Mouse (Mus musculus) heart, embryonic 13.5 days (tissue): ENCODE results near the gene Ttc8. TPM values are rescaled to one million over a fixed set of nuclear protein-coding genes. Genes with fewer than 3 reads are reported as not detected.
"Not testable (repeated sequence)": the region's sequence is repeated elsewhere in the genome, so short reads cannot be mapped to it uniquely, and the experiment has no call there.

Experiments
- ATAC-seq: fragments of 200-750 bp; cut with Nextera tagmentation; 2 replicates; pipeline ENCODE4 v1.8.0; 2017; ENCODE audit warnings: moderate TSS enrichment; ENCODE audit not compliant: insufficient number of reproducible peaks, low FRiP score, low TSS enrichment; ENCODE audit errors: extremely low read depth
- H3K27ac ChIP-seq: fragments of 300-500 bp; sonication (generic); replicated peaks from 2 replicates; pipeline ENCODE4 v1.5.1; 2015; ENCODE audit warnings: moderate library complexity, mild to moderate bottlenecking, inconsistent platforms
- H3K27me3 ChIP-seq: fragments of 300-500 bp; sonication (generic); replicated peaks from 2 replicates; pipeline ENCODE4 v1.6.1; 2015; ENCODE audit warnings: mild to moderate bottlenecking, inconsistent platforms
- H3K36me3 ChIP-seq: fragments of 300-500 bp; sonication (generic); 2 replicates; pipeline ENCODE4 v1.6.1; 2015; ENCODE audit warnings: mild to moderate bottlenecking, inconsistent platforms
- H3K4me1 ChIP-seq: fragments of 300-500 bp; sonication (generic); 2 replicates; pipeline ENCODE4 v1.6.1; 2015; ENCODE audit warnings: inconsistent platforms
- H3K4me2 ChIP-seq: fragments of 300-500 bp; sonication (generic); 2 replicates; pipeline ENCODE4 v1.6.1; 2015; ENCODE audit warnings: inconsistent platforms, mild to moderate bottlenecking, moderate library complexity
- H3K4me3 ChIP-seq: fragments of 300-500 bp; sonication (generic); 2 replicates; pipeline ENCODE4 v1.5.1; 2015; ENCODE audit warnings: moderate library complexity, mild to moderate bottlenecking, inconsistent platforms
- H3K9ac ChIP-seq: fragments of 300-500 bp; sonication (generic); 2 replicates; pipeline ENCODE4 v1.6.1; 2015; ENCODE audit warnings: inconsistent platforms, mild to moderate bottlenecking, moderate library complexity
- H3K9me3 ChIP-seq: fragments of 300-500 bp; sonication (generic); 2 replicates; pipeline ENCODE4 v1.6.1; 2016; ENCODE audit warnings: inconsistent platforms
- WGBS: fragments of 180-500 bp; shearing (Covaris S2); methylation state at CpG from one replicate; pipeline ENCODE4 v1.1.7; 2015; ENCODE audit warnings: mixed read lengths; 5-methylcytosine and 5-hydroxymethylcytosine counted together
- polyA plus RNA-seq: library from polyadenylated mRNA; unstranded; fragments of >200 nt; fragmentation: Nextera tagmentation; extraction: Ambion mirVana; gene quantifications from 2 replicates; pipeline ENCODE4 v1.2.1, GENCODE M21; 2015

Ttc8 gene
- polyA plus RNA-seq, 1 experiment from 2014 or later = 14.4 TPM

DNA sequence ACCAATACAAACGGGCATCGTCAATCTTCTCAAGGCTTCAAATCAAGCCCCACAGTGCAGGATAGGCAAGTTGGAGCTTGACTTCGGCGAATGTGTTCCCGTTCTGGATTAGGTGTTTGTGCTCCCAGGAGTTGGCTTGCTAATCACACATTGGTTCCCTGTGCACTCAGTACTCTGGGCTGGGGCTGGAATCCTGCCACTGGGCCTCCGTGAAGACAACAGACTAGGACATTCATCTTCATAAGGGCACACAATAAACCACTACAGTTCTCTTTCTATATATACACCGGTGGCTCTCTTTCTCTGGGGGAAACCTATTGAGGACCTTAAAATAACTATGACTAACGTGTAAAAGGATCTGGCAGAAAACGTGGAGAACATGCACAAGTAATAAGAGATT is 10.3 kb upstream of the Ttc8 start:
- Histone ChIP-seq H3K27me3 (no peaks in the 10 kb centered on the region), H3K4me1 (peaks cover 16% of the 10 kb centered on the region), H3K27ac (peak overlapping the region; percentile 77), H3K9ac (no peak overlapping the region), H3K36me3 (no peaks in the 10 kb centered on the region), H3K4me3 (no peak overlapping the region), H3K4me2 (peak overlapping the region; percentile 29; the same call in 1 of the 2 replicates), H3K9me3 (no peaks in the 10 kb centered on the region)
- ATAC-seq = no peak
- 42% methylated on average over 9 of the region's 9 CpGs for WGBS

DNA sequence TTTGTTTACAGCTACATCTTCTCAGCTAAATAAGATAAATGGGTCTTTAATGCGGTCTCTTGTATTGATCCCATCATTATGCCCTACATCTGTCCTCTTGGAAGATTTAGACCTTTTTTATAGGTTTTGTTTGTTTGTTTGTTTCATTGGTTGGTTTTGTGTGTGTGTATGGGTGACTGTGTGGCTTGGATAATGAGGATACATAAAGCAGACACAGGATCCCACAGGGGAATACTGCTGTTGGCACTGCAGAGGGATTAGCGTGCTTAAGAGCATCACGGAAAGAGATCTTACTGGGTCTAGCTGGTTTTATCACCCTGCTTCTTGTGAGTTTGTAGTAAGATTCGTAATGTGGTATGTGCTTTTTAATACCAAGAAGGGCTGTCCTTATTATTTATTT is 10.8 kb downstream of the Ttc8 start:
- no peak for ATAC-seq
- no peaks in the 10 kb centered on the region for H3K9me3 ChIP-seq
- no peak overlapping the region for H3K4me2 ChIP-seq
- H3K27me3 ChIP-seq = no peaks in the 10 kb centered on the region
- no peak overlapping the region for H3K27ac ChIP-seq
- no peak overlapping the region for H3K9ac ChIP-seq
- H3K4me1 ChIP-seq = no peaks in the 10 kb centered on the region
- H3K36me3 ChIP-seq = no peaks in the 10 kb centered on the region
- H3K4me3 ChIP-seq = no peak overlapping the region
- WGBS = 82% methylated on average over 4 of the region's 4 CpGs

DNA sequence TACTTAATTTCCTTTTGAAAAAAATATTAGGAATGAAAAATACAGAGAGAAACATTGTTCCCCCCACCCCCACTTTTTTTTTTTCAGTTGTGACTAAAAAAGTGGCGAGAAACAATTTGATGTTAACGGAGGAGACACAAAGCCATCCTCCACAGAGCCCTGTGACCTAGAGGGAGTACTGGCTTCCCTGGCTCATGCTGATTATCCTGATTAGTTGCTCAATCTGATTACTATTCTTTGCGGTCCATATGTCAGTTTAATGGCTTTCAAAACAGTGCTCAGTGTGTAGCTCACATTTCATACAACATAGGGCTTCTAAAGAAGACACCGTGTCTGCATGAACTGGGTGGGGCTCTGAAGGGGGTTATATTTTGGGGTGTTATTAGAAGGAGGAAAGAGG is 12.1 kb downstream of the Ttc8 start:
- Histone ChIP-seq H3K27me3 (no peaks in the 10 kb centered on the region), H3K9ac (no peak overlapping the region), H3K9me3 (no peaks in the 10 kb centered on the region), H3K4me2 (no peak overlapping the region), H3K4me3 (no peak overlapping the region), H3K4me1 (no peaks in the 10 kb centered on the region), H3K36me3 (no peaks in the 10 kb centered on the region), H3K27ac (no peak overlapping the region)
- 87% methylated on average over 4 of the region's 4 CpGs for WGBS
- no peak for ATAC-seq

DNA sequence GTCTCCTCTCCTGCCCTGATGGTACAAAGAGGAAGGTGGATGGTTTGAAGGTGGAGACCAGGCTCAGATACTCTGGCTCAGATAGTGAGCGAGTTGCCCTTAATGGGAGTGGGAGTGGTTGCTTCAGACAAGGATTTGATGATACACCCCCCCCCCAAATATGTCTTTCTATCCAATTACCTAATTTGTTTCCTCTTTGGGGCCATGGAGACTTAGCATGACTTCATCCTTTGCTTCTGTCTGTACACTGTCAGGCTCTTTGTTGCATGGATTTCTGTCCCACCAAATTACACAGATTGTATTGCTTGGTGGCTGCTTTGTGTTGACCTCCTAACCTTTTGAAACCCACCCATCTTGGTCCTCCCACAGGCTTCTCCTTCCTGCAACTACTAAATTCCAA is 12.5 kb downstream of the Ttc8 start:
- no peak overlapping the region for H3K4me2 ChIP-seq
- no peaks in the 10 kb centered on the region for H3K9me3 ChIP-seq
- 100% methylated on average over 1 of the region's 1 CpGs for WGBS
- no peaks in the 10 kb centered on the region for H3K27me3 ChIP-seq
- H3K36me3 ChIP-seq = no peaks in the 10 kb centered on the region
- H3K27ac ChIP-seq = no peak overlapping the region
- ATAC-seq = no peak
- H3K9ac ChIP-seq = no peak overlapping the region
- H3K4me1 ChIP-seq = no peaks in the 10 kb centered on the region
- H3K4me3 ChIP-seq = no peak overlapping the region

DNA sequence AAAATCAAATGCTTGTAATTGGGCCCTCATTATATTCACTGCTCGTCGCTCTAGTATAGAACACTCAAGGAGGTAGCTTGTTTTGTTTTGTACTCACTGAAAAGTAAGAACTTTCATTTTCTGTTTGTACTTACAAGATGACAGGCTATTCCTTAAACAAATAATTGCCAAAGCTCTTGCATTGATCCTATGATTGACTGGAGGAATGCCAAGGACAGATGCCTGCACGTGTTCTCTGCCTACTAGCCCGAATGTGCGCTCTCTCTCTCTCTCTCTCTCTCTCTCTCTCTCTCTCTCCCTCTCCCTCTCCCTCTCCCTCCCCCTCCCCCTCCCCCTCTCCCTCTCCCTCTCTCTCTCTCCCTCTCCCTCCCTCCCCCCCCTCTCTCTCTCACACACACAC is 30.9 kb downstream of the Ttc8 start:
- H3K27me3 ChIP-seq, H3K4me3 ChIP-seq, H3K9ac ChIP-seq, H3K9me3 ChIP-seq, H3K4me1 ChIP-seq, H3K36me3 ChIP-seq, H3K27ac ChIP-seq, H3K4me2 ChIP-seq, ATAC-seq: not testable (repeated sequence)
- 73% methylated on average over 5 of the region's 5 CpGs for WGBS

DNA sequence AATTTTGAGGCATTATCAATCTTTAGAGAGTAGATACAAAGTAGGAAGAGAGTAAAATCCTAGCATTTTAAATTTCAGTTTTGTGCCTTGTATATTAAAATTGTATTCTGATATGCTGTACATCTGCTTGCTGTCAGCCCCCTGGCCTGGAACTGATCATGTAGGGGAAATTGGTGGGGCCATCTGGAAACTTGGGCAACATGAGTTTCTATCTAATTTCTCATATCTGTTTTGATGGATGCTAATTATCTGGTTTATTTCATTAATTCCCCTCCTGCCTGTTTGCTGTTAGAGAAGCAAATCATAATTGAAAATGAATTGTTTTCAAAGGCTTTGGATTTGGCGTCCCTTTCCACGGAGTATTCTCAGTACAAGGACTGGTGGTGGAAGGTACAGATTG is 36.6 kb downstream of the Ttc8 start:
- Histone ChIP-seq H3K27me3 (no peaks in the 10 kb centered on the region), H3K4me1 (no peaks in the 10 kb centered on the region), H3K27ac (no peak overlapping the region), H3K36me3 (0 out of 2 replicates have a peak, but pooled peaks cover 3% of the 10 kb centered on the region), H3K9me3 (no peaks in the 10 kb centered on the region), H3K4me2 (no peak overlapping the region), H3K9ac (no peak overlapping the region), H3K4me3 (no peak overlapping the region)
- no peak for ATAC-seq
- 88% methylated on average over 2 of the region's 2 CpGs for WGBS

DNA sequence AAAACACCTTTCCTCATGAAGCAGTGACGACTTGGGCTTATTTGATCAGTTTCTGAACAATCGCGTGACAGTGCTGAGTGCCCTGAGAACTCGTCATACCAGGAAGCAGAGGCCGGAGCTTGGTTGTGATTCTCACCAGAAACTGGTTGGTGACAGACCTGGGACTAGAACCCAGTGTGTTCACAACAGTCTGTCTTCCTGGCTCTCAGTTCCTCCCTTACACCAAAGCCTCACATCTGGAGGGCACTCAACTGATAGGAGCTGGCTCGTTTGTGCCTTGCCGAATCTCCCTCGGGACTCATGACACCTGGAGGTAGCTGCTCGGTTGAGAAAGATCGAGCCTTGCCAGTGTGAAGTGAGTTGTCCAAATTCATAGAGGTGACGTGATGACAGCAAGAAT is 37.1 kb downstream of the Ttc8 start:
- no peak overlapping the region for H3K9ac ChIP-seq
- H3K4me2 ChIP-seq = no peak overlapping the region
- H3K4me3 ChIP-seq = no peak overlapping the region
- 58% methylated on average over 11 of the region's 11 CpGs for WGBS
- no peaks in the 10 kb centered on the region for H3K4me1 ChIP-seq
- H3K9me3 ChIP-seq = no peaks in the 10 kb centered on the region
- H3K36me3 ChIP-seq = 0 out of 2 replicates have a peak, but pooled peaks cover 3% of the 10 kb centered on the region
- H3K27me3 ChIP-seq = no peaks in the 10 kb centered on the region
- no peak overlapping the region for H3K27ac ChIP-seq
- ATAC-seq = no peak

DNA sequence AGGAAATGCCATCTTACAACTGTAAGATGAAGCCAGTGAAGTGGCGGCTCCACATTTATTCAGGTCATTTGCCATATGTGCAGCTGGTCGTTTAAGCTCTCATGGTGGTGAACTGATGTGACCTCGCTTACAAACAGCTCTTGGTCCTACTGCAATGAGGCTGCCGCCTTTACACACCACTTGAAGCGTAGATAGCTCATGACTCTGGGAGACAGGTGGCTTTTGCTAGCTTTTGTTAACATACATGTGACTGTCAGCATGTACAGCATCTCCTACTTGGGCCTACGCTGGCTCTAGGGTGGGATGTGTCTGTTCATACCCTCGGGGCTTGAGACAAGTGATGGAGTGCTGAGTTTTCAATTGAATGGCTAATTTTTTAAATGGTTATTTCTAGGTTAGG is 40.6 kb downstream of the Ttc8 start:
- Histone ChIP-seq H3K4me1 (peaks cover 8% of the 10 kb centered on the region; the same call in 1 of the 2 replicates), H3K36me3 (0 out of 2 replicates have a peak, but pooled peaks cover 4% of the 10 kb centered on the region), H3K4me3 (no peak overlapping the region), H3K9me3 (peaks cover 2% of the 10 kb centered on the region; the same call in 1 of the 2 replicates), H3K4me2 (no peak overlapping the region), H3K27me3 (no peaks in the 10 kb centered on the region), H3K27ac (no peak overlapping the region), H3K9ac (no peak overlapping the region)
- 71% methylated on average over 7 of the region's 7 CpGs for WGBS
- no peak for ATAC-seq

DNA sequence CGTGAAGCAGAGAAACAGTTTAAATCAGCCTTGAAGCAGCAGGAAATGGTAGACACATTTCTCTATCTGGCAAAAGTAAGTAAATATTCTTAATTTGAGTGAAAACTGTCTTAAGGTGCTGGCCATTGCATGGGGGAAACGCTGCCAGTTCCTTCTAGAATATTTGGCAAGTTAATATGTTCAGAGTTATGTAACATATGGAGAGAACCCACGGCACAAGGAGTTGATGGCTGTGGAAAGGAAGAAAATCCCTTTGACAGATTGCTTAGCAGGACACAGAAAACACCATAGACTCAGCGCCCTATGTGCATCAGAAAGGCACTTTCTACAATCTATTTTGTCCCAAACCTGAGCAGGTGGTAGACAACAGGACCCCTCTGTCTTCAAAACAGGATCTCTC is 41.0 kb downstream of the Ttc8 start:
- Histone ChIP-seq H3K36me3 (0 out of 2 replicates have a peak, but pooled peaks cover 4% of the 10 kb centered on the region), H3K9me3 (peaks cover 4% of the 10 kb centered on the region; the same call in 1 of the 2 replicates), H3K4me1 (peaks cover 8% of the 10 kb centered on the region; the same call in 1 of the 2 replicates), H3K4me3 (no peak overlapping the region), H3K27me3 (no peaks in the 10 kb centered on the region), H3K27ac (no peak overlapping the region), H3K9ac (no peak overlapping the region), H3K4me2 (no peak overlapping the region)
- ATAC-seq = no peak
- 81% methylated on average over 4 of the region's 4 CpGs for WGBS

DNA sequence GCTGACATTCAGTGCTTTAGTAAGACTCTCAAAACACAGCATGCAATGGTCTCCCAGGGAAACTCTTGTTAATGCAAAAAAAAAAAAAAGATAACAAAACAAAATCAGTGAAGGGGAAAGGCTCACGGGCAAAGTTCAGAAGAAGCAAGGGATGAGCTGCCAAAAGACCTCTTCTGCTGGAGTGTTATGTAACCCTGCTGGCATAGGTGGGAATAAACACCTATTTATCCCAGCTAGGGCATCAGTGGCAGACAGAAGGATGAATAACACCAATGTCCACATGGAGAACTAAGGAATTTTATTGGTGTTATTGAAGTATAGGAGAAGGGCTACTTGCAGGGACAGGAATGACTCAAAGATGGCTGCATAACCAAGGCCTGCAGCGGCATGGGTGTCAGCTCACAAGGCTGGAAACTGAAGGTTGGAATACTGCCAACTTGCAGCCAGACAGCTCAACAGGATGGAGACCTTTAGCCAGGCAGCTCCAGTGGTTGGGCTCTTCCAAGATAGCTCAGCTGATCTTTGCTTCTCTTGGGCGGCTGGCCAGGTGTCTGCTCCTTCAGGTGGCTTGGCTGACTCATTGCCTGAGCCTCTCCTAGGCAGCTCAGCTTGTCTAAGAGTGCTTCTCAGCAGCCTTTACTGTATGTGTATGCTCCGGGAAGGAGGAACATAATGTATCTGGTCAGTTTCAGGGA is 45.2 kb downstream of the Ttc8 start:
- WGBS = 50% methylated on average over 4 of the region's 4 CpGs
- no peak for ATAC-seq
- H3K27ac ChIP-seq = 0 out of 2 replicates have a peak overlapping the region, but pooled peaks have one; percentile 39

DNA sequence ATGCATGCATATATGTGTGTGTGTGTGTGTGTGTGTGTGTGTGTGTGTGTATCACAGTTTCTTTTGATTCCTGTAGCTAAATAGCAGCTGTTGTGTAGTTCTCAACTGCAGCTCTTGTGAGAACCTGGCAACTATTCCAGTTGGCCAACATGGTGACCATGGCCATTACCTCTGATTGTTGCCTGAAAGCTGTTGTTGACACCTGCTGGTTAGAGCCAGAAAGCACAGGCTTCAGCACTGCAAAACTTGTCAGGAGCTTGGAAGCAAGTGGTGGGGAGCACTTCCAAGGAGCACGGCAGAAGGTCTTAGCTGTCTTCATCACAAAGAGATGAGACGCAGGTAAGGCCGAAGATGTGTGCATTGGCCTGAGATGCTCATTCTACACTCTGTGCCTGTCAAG is 51.9 kb downstream of the Ttc8 start:
- WGBS = 91% methylated on average over 3 of the region's 3 CpGs
- Histone ChIP-seq H3K9ac (no peak overlapping the region), H3K4me1 (0 out of 2 replicates have a peak, but pooled peaks cover 2% of the 10 kb centered on the region), H3K9me3 (peaks cover 2% of the 10 kb centered on the region; the same call in 1 of the 2 replicates), H3K36me3 (peaks cover 16% of the 10 kb centered on the region), H3K4me3 (no peak overlapping the region), H3K27me3 (no peaks in the 10 kb centered on the region), H3K4me2 (no peak overlapping the region), H3K27ac (no peak overlapping the region)
- no peak for ATAC-seq

More for the DNA sequence above, 45.2 kb downstream of the Ttc8 start:
- H3K9ac ChIP-seq = no peak overlapping the region
- 0 out of 2 replicates have a peak, but pooled peaks cover 4% of the 10 kb centered on the region for H3K36me3 ChIP-seq
- no peak overlapping the region for H3K4me3 ChIP-seq
- H3K27me3 ChIP-seq = no peaks in the 10 kb centered on the region
- H3K9me3 ChIP-seq = peaks cover 4% of the 10 kb centered on the region; the same call in 1 of the 2 replicates
- H3K4me1 ChIP-seq = peaks cover 8% of the 10 kb centered on the region; the same call in 1 of the 2 replicates
- no peak overlapping the region for H3K4me2 ChIP-seq

DNA sequence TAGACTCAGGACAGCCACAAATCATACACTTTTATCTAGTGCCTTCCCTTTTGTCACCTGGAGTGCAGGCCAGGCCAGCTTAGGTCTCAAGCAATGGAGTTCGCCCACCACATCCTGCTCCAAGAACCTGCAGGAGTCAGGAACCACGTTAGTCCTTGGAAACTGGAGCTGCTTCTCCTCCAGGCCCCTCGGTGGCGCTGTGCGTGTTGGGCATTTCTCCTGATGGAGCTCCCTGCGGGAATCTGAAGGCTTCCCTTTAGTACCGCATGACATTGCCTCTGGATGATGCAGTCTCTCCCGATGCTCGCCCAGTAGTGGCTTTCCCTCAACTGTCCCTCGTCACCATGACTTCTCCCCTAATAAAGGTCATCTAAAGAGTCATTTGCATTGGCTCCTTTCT is 53.1 kb downstream of the Ttc8 start:
- Histone ChIP-seq H3K36me3 (peaks cover 28% of the 10 kb centered on the region), H3K27ac (no peak overlapping the region), H3K4me1 (0 out of 2 replicates have a peak, but pooled peaks cover 2% of the 10 kb centered on the region), H3K9ac (no peak overlapping the region), H3K9me3 (peaks cover 2% of the 10 kb centered on the region; the same call in 1 of the 2 replicates), H3K4me2 (no peak overlapping the region), H3K27me3 (no peaks in the 10 kb centered on the region), H3K4me3 (no peak overlapping the region)
- no peak for ATAC-seq
- 79% methylated on average over 10 of the region's 10 CpGs for WGBS
